Mouse (Mus musculus) lung, adult 2 months (tissue): ENCODE data around the gene Pld2. TPM values are rescaled to one million over a fixed set of nuclear protein-coding genes. Genes with fewer than 3 reads are reported as not detected.
"Not testable (repeated sequence)": the region's sequence is repeated elsewhere in the genome, so short reads cannot be mapped to it uniquely, and the experiment has no call there.

Experiments used
- DNase-seq: peaks from one replicate; pipeline ENCODE4 v3.0.0; 2022
- H3K4me1 ChIP-seq: fragments of 200-500 bp; 2 replicates; pipeline ENCODE4 v1.6.1; 2011; ENCODE audit warnings: low read length; ENCODE audit not compliant: control insufficient read depth, insufficient read depth
- H3K4me3 ChIP-seq: fragments of 200-500 bp; replicated peaks from 2 replicates; pipeline ENCODE3; 2011; ENCODE audit warnings: low read depth, mild to moderate bottlenecking, control low read depth, low read length; ENCODE audit errors: extremely low read depth
- CTCF ChIP-seq: fragments of 200-500 bp; IDR thresholded peaks from 2 replicates; pipeline ENCODE4 v1.5.1; 2011; ENCODE audit warnings: mild to moderate bottlenecking, low read length, control low read depth; ENCODE audit not compliant: insufficient read depth
- POLR2A ChIP-seq: fragments of 200-500 bp; IDR thresholded peaks from 2 replicates; pipeline ENCODE4 v1.6.1; 2011; ENCODE audit warnings: low read depth, mild to moderate bottlenecking, control low read depth, low read length, borderline replicate concordance; ENCODE audit errors: extremely low read depth
- WGBS: fragments of 180-500 bp; shearing (Covaris S2); methylation state at CpG from one replicate; pipeline ENCODE4 v1.1.7; 2018; 5-methylcytosine and 5-hydroxymethylcytosine counted together
- polyA plus RNA-seq: library from polyadenylated mRNA; depleted of rRNA; stranded (reverse); fragments of >200 nt; gene quantifications from 2 replicates; pipeline ENCODE4 v1.2.3, GENCODE M21; 2012

Pld2 gene
- polyA plus RNA-seq, 1 experiment, result 47.2 TPM

DNA sequence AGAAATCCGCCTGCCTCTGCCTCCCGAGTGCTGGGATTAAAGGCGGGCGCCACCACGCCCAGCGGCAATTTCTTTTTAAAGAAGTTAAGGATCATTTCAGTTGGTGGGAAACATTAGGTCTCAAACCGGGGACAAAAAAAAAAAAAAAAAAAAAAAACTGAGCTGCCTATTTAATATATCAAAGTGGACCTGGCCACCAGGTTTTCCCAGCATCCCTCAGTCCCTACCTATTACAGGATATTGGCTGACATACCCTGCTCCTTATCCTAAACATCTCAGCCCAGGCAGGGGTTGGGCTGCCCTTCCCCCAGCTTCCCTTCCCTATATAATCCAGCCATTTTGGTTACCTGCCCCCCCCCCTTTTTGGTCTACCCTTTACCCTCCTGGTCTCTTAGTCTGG lies 28.0 kb upstream of the Pld2 start:
- Histone ChIP-seq H3K4me3 (no peak overlapping the region), H3K4me1 (no peaks in the 10 kb centered on the region)
- TF ChIP-seq POLR2A (no peak), CTCF (no peak)
- no peak for DNase-seq
- WGBS, result 86% methylated on average over 7 of the region's 7 CpGs

DNA sequence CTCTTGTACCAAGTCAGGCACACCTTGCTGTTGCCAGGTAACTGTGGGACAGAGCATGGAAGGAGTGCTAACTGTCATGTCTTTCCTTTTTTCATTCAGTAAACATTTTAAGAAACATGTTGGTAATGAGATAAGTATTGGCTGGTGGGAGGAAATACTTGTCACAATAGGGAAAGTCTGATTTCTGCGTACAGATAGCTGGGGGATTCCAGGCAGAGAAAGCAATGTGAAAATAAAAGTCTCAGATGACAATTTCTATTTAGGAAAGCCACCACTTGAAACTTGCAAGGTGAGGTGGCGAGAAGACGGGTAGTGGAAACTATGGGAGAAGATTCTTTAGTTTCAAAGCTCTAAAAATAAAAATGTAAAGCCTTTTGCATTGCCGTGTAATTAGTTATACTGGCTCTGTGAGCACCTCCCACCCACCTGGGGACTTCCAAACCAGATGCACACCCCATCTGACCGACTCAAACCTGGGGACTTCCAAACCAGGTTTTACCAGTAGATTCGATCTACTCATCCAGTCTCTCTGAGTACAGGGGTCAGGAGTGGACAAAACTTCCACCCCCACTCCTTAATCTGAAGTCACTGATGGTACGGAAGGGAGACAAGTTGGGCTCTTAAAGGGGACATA lies 27.0 kb upstream of the Pld2 start:
- H3K4me3 ChIP-seq, result no peak overlapping the region
- TF ChIP-seq POLR2A (no peak), CTCF (no peak)
- no peaks in the 10 kb centered on the region for H3K4me1 ChIP-seq
- no peak for DNase-seq
- WGBS, result 72% methylated on average over 7 of the region's 7 CpGs

DNA sequence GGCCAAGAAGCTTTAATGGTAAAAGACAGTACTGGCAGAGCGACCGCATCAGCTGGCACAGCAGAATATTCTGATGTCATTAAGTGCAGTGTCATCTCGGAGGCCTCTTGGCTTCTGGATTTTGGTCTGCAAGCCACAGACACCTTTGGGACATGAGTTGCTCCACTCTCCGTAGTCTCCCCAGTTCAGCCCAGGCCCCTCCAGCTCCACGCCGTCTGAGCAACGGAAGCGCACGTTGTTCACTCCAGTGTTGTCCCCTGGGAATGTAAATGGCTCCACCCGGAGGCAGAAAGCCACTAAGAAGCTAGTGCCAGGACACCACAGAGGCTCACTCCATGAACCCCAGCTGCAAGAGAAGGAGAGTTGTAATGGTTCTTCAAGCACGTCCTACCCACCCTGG lies 26.3 kb upstream of the Pld2 start:
- Histone ChIP-seq H3K4me1 (no peaks in the 10 kb centered on the region), H3K4me3 (no peak overlapping the region)
- no peak for DNase-seq
- 46% methylated on average over 11 of the region's 11 CpGs for WGBS
- TF ChIP-seq CTCF (no peak), POLR2A (no peak)

- no peak for TF ChIP-seq POLR2A
- TF ChIP-seq CTCF, result no peak
- no peak for DNase-seq
- H3K4me3 ChIP-seq, result no peak within 1 kb of the TSS
- no peaks in the 10 kb centered on the region for H3K4me1 ChIP-seq
- WGBS, result 87% methylated on average over 7 of the region's 7 CpGs
Observed at GRCm38 (mm10) chr11:70514288-70514687, 25.6 kb upstream of the Pld2 start, which contains the start of gene Vmo1. Vmo1 (minus strand) TSS chr11:70514616.

- DNase-seq, result no peak
- no peak for TF ChIP-seq POLR2A
- TF ChIP-seq CTCF, result no peak
- no peaks in the 10 kb centered on the region for H3K4me1 ChIP-seq
- H3K4me3 ChIP-seq, result no peak overlapping the region
- 18% methylated on average over 2 of the region's 2 CpGs for WGBS
Observed at GRCm38 (mm10) chr11:70516352-70516751, 23.5 kb upstream of the Pld2 start.

GRCm38 (mm10) chr11:70518436-70518835 lies 21.4 kb upstream of the Pld2 start:
- H3K4me3 ChIP-seq, result no peak overlapping the region
- TF ChIP-seq POLR2A, result no peak
- no peak for TF ChIP-seq CTCF
- no peaks in the 10 kb centered on the region for H3K4me1 ChIP-seq
- WGBS, result 72% methylated on average over 1 of the region's 1 CpGs
- DNase-seq, result no peak

- no peaks in the 10 kb centered on the region for H3K4me1 ChIP-seq
- DNase-seq, result no peak
- TF ChIP-seq POLR2A (no peak), CTCF (no peak)
- 88% methylated on average over 10 of the region's 10 CpGs for WGBS
- H3K4me3 ChIP-seq, result peak within 1 kb of the TSS; percentile 52
Observed at GRCm38 (mm10) chr11:70518923-70519322, 20.9 kb upstream of the Pld2 start, which contains the start of gene Gltpd2. Gltpd2 (plus strand) TSS chr11:70519196.

DNA sequence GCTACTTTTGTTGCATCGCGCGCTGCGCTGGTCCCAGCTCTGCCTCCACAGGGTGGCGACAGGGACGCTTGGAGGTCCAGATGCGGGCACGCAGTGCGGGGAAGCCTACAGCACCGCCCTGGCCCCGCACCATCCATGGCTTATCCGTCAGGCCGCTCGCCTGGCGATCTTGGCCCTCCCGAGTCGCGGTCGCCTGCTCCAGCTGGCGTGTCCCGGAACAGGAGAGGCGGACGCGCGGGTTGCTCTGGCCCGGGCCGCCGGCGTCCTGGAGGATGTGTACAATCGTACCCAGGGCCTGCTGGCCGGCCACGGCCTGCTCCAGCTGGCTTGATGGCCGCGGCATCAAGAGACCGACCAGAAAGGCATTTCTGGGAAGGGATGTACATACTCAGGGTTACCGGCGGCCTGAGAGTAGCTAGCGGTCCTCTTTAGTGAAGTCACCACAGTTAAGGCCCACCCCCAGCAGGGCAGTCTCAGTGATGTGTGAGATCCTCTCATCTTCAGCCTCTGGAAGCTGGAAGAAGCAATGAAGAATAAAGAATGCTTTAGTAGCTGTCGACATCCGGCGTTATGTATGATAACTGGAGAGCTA lies 19.6 kb upstream of the Pld2 start:
- Histone ChIP-seq H3K4me3 (peak overlapping the region; percentile 52), H3K4me1 (peaks cover 2% of the 10 kb centered on the region; the same call in 1 of the 2 replicates)
- peak; percentile 34 for DNase-seq
- 18% methylated on average over 41 of the region's 41 CpGs for WGBS
- peak; percentile 16; the same call in 1 of the 2 replicates for TF ChIP-seq POLR2A
- no peak for TF ChIP-seq CTCF

DNA sequence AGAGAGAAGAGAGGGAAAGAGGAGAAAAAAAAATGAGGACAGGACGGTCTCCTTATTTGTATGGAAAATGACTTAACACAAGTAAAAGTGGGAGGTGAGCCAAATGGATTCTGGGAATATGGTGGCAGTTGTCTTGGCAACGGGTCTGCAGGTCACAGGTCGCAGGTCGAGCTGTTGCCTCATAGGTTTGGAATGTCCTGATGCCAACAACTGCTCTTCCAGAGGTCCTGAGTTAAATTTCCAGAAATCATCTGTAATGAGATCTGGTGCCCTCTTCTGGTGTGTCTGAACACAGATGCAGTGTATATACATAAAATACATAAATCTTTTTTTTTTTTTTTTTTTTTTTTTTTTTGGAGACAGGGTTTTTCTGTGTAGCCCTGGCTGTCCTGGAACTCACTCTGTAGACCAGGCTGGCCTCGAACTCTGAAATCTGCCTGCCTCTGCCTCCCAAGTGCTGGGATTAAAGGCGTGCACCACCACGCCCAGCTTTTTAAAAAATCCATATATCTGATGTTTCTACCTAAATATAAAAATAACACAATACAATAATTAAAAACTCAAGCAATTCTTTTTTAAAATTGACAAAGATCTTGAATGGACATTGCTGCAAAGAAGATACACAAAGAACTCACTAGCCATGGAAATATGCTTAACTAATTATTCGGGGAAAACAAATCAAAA lies 16.4 kb upstream of the Pld2 start:
- WGBS, result 85% methylated on average over 8 of the region's 8 CpGs
- DNase-seq, H3K4me1 ChIP-seq, H3K4me3 ChIP-seq: not testable (repeated sequence)

DNA sequence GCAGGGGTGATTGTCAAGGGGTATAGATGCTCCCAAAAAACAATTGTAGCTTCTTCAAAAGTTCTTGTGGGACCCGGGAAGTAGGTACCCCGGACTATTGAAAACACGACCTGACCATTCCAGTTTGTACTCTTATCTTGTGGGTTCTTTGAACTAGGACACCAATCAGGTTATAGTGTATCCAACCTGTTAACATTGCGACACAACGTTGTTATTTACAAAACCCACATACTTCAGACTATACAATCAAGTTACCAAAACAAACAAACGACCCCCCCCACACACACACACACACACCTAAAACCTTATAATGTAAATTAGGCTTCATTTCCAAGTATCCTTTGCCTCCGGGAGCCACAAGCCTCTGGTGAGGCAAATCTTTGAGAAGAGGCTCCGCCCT lies 15.1 kb upstream of the Pld2 start:
- peaks cover 2% of the 10 kb centered on the region; the same call in 1 of the 2 replicates for H3K4me1 ChIP-seq
- peak overlapping the region; percentile 50 for H3K4me3 ChIP-seq
- WGBS, result 4% methylated on average over 8 of the region's 8 CpGs
- no peak for DNase-seq
- TF ChIP-seq CTCF, result no peak
- no peak for TF ChIP-seq POLR2A
